Mouse (Mus musculus): ENCODE measurements around the gene Pctp.

DNA sequence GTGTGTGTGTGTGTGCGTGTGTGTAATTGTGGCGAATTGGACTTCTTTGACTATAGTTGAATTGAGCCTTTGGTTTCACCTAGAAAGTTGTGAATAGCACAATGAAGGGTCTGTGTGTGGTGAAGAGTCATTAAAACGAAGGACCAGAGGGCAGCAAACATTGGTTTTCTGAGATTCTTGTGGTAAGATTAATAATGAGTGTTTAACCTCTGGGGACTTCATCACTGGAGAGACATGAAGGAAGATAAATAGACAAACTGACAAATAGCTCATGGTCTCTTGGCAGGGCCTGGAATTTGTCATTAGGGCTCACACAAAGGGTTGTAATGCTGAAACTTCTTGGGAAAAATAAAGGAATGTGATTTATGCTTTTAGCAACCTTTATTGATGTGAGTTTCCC, 31.4 kb downstream of the Pctp start:
- no peak for TF ChIP-seq POLR2A (IDR thresholded peaks at IDR 0.05; ENCODE audit: borderline replicate concordance, control insufficient read depth, low read depth, low read length)
- TF ChIP-seq CTCF (IDR thresholded peaks at IDR 0.05; ENCODE audit: control insufficient read depth, insufficient read depth, low read length), result no peak
